Mouse (Mus musculus): ENCODE results near the gene Idi2. TPM values are rescaled to one million over a fixed set of nuclear protein-coding genes. Genes with fewer than 3 reads are reported as not detected.

Idi2 gene
- polyA plus RNA-seq, 1 experiment from 2014 or later = 0.29 TPM

DNA sequence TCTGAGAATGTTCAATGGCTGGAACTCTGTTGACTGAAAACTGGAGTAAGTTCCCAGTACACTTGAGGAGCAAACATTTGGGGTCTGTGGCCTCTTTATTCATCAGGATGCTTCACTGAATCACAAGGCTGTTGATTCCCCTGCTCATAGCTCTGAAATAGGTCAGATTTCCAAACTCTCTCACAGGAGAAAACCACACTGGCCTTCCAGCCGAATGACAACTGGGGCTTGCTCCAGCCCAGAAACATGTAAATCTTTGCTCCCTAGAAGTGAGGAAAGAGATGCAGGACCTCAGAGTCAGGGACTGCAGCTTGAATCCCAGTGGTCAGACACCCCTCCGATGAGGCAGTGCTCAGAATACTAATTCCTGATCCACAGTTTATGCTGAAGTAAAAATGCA lies 50.6 kb downstream of the Idi2 start:
- no peak overlapping the region for H3K4me2 ChIP-seq
- no peak overlapping the region for H3K27ac ChIP-seq
- H3K9ac ChIP-seq = no peak overlapping the region
- H3K4me1 ChIP-seq = no peaks in the 10 kb centered on the region
- no peak for ATAC-seq (ENCODE audit: insufficient number of reproducible peaks, low FRiP score, low TSS enrichment, low read depth)
- no peaks in the 10 kb centered on the region for H3K9me3 ChIP-seq
- no peaks in the 10 kb centered on the region for H3K36me3 ChIP-seq
- H3K4me3 ChIP-seq = no peak overlapping the region
- WGBS = 78% methylated on average over 2 of the region's 2 CpGs
- no peaks in the 10 kb centered on the region for H3K27me3 ChIP-seq

Small RNA genes within 50 kb of the gene (microRNA-seq; reads per million reads assigned to microRNA genes)
- not detected for gene Gm22750

Other genes starting within 250 kb of the Idi2 start
- gene Wdr37, start 81.0 kb upstream of the Idi2 start, polyA plus RNA-seq (2015; fragmentation: Nextera tagmentation; extraction: Ambion mirVana) = 17.0 and 17.7 TPM in 2 replicates
- gene Idi1, start 67.4 kb upstream of the Idi2 start, polyA plus RNA-seq (2015; fragmentation: Nextera tagmentation; extraction: Ambion mirVana) = 67.5 and 68.6 TPM in 2 replicates
- not detected in 2 replicates for gene Gm9745, start 4.6 kb upstream of the Idi2 start, polyA plus RNA-seq (2015; fragmentation: Nextera tagmentation; extraction: Ambion mirVana)
- 77.4 and 80.7 TPM in 2 replicates for gene Gtpbp4, start 43.2 kb downstream of the Idi2 start, polyA plus RNA-seq (2015; fragmentation: Nextera tagmentation; extraction: Ambion mirVana)
- gene Larp4b, start 141.0 kb downstream of the Idi2 start, polyA plus RNA-seq (2015; fragmentation: Nextera tagmentation; extraction: Ambion mirVana) = 27.8 and 30.3 TPM in 2 replicates

Measured in limb, embryonic 15.5 days (tissue).